Comparison of ENCODE assay signal across 1 mouse cellular context in the genomic region with DNA sequence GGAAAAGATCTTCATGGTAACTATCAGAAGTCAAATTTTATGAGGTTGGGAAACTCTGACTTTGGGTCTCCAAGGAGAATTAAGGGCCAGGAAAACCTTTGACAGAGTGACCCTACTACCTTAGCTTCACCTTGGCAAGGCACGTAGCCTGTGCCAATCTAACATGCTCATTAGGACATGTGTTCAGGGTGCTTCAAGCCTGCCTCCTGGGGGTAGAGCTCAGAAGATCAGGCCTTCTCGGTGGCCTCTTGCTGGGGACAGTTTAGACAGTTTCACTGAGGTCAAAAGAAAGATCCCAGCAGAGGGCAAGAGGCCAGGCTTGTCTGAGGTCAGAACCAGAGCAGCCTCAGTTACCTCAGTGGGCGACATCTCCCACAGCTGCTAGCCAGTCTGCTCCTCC.
TF ChIP-seq lines count a peak whose summit lies in the region.

No protein-coding gene starts in this region.

TF ChIP-seq in CH12.LX, 34 proteins besides CTCF, POLR2A, EP300 and RAD21 (continued from another document):
- TF ChIP-seq CHD1 (IDR thresholded peaks at IDR 0.05; ENCODE audit: low read depth, low read length) (no peak), RCOR1 (conservative IDR thresholded peaks at IDR 0.05; ENCODE audit: low read depth, low read length) (no peak)
